Mouse (Mus musculus) layer of hippocampus, adult 2 months (tissue): ENCODE measurements around the gene Lnx1. TPM values are rescaled to one million over a fixed set of nuclear protein-coding genes. Genes with fewer than 3 reads are reported as not detected.

Experiments
- DNase-seq, 2 experiments: peaks; one replicate each; pipeline ENCODE4 v3.0.0; 2022; ENCODE audit warnings: low spot score in 2 of 2
- H3K27ac ChIP-seq: fragments of 200-600 bp; 2 replicates; pipeline ENCODE4 v1.8.1; 2022
- H3K4me3 ChIP-seq: fragments of 200-600 bp; 2 replicates; pipeline ENCODE4 v1.8.1; 2022; ENCODE audit warnings: mild to moderate bottlenecking
- CTCF ChIP-seq: fragments of 200-600 bp; conservative IDR thresholded peaks from 2 replicates; pipeline ENCODE4 v1.8.1; 2022; ENCODE audit warnings: antibody characterized with exemption, mild to moderate bottlenecking, moderate library complexity
- total RNA-seq, 2 experiments: library from RNA; stranded (reverse); gene quantifications; 2 replicates each; pipeline ENCODE4 v1.2.3; 2021

The Lnx1 gene
- total RNA-seq, 2 experiments from 2014 or later = 11.5 to 14.6 TPM

- peak overlapping the region; percentile 4; the same call in 1 of the 2 replicates for H3K4me3 ChIP-seq
- TF ChIP-seq CTCF = no peak
- peak in 1 of 2 experiments; percentile 26 for DNase-seq
- no peak overlapping the region; the same call in 1 of the 2 replicates for H3K27ac ChIP-seq
Observed at GRCm38 (mm10) chr5:74720661-74721060, 17.9 kb upstream of the Lnx1 start.

GRCm38 (mm10) chr5:74716165-74716564, 13.5 kb upstream of the Lnx1 start:
- no peak for DNase-seq
- no peak for TF ChIP-seq CTCF
- Histone ChIP-seq H3K4me3 (no peak overlapping the region), H3K27ac (no peak overlapping the region)

- Histone ChIP-seq H3K27ac (no peak overlapping the region), H3K4me3 (no peak overlapping the region)
- no peak for DNase-seq
- TF ChIP-seq CTCF = no peak
Observed at GRCm38 (mm10) chr5:74712811-74713210, 10.1 kb upstream of the Lnx1 start.

- no peak for DNase-seq
- Histone ChIP-seq H3K4me3 (no peak overlapping the region), H3K27ac (no peak overlapping the region)
- no peak for TF ChIP-seq CTCF
Observed at GRCm38 (mm10) chr5:74711988-74712387, 9.3 kb upstream of the Lnx1 start.

- no peak for TF ChIP-seq CTCF
- no peak overlapping the region for H3K4me3 ChIP-seq
- H3K27ac ChIP-seq = no peak overlapping the region
- DNase-seq = no peak
Observed at GRCm38 (mm10) chr5:74711056-74711455, 8.3 kb upstream of the Lnx1 start.

GRCm38 (mm10) chr5:74710181-74710580, 7.5 kb upstream of the Lnx1 start:
- H3K4me3 ChIP-seq = no peak overlapping the region
- no peak overlapping the region for H3K27ac ChIP-seq
- DNase-seq = no peak
- no peak for TF ChIP-seq CTCF

GRCm38 (mm10) chr5:74704460-74704790, 1.7 kb upstream of the Lnx1 start:
- no peak overlapping the region for H3K27ac ChIP-seq
- peak overlapping the region; percentile 34; the same call in 1 of the 2 replicates for H3K4me3 ChIP-seq
- peak; percentile 10 to 20 for DNase-seq
- no peak for TF ChIP-seq CTCF

- Histone ChIP-seq H3K4me3 (peak overlapping the region; percentile 34; the same call in 1 of the 2 replicates), H3K27ac (no peak overlapping the region)
- DNase-seq = no peak
- no peak for TF ChIP-seq CTCF
Observed at GRCm38 (mm10) chr5:74703741-74704459, 1.2 kb upstream of the Lnx1 start.

- Histone ChIP-seq H3K27ac (no peak overlapping the region), H3K4me3 (no peak overlapping the region)
- no peak for TF ChIP-seq CTCF
- no peak for DNase-seq
Observed at GRCm38 (mm10) chr5:74700918-74701317, 1.8 kb downstream of the Lnx1 start.

- H3K4me3 ChIP-seq = no peak overlapping the region
- H3K27ac ChIP-seq = no peak overlapping the region
- no peak for DNase-seq
- TF ChIP-seq CTCF = no peak
Observed at GRCm38 (mm10) chr5:74699673-74700072, 3.0 kb downstream of the Lnx1 start.

- H3K27ac ChIP-seq = no peak overlapping the region
- no peak for DNase-seq
- no peak overlapping the region for H3K4me3 ChIP-seq
- no peak for TF ChIP-seq CTCF
Observed at GRCm38 (mm10) chr5:74697534-74697933, 5.2 kb downstream of the Lnx1 start.

GRCm38 (mm10) chr5:74694390-74694801, 8.3 kb downstream of the Lnx1 start:
- no peak for TF ChIP-seq CTCF
- H3K4me3 ChIP-seq = no peak overlapping the region
- DNase-seq = no peak
- no peak overlapping the region for H3K27ac ChIP-seq

GRCm38 (mm10) chr5:74693836-74694235, 8.9 kb downstream of the Lnx1 start:
- Histone ChIP-seq H3K4me3 (no peak overlapping the region), H3K27ac (no peak overlapping the region)
- TF ChIP-seq CTCF = no peak

GRCm38 (mm10) chr5:74692411-74693090, 10.2 kb downstream of the Lnx1 start:
- TF ChIP-seq CTCF = no peak
- H3K4me3 ChIP-seq = no peak overlapping the region
- H3K27ac ChIP-seq = no peak overlapping the region
- DNase-seq = no peak

More at GRCm38 (mm10) chr5:74693836-74694235, 8.9 kb downstream of the Lnx1 start:
- DNase-seq = no peak
